Mouse (Mus musculus) spleen, adult 10 weeks (tissue): Measurements from ENCODE around the gene Usp17lc. TPM values are rescaled to one million over a fixed set of nuclear protein-coding genes. Genes with fewer than 3 reads are reported as not detected.

Experiments
- polyA plus RNA-seq: library from polyadenylated mRNA; stranded (reverse); fragments of 350-450 nt; fragmentation: Illumina TruSeq; extraction: RNeasy Lipid Tissue Mini Kit (QIAGEN cat#74804); gene quantifications from one replicate; pipeline ENCODE4 v1.2.3, GENCODE M21; 2015; ENCODE audit warnings: low replicate concordance; ENCODE audit not compliant: insufficient read depth

Usp17lc gene
- not detected for polyA plus RNA-seq

GRCm38 (mm10) chr7:103414772-103415171 lies at the start of gene Usp17lc:
Gene Usp17lc (plus strand): TSS chr7:103415072.

GRCm38 (mm10) chr7:103386077-103386476 lies 28.8 kb upstream of the Usp17lc start, which contains the start of gene Olfr603:
Gene Olfr603 (minus strand): TSS chr7:103386177.

GRCm38 (mm10) chr7:103445339-103445738 lies 30.5 kb downstream of the Usp17lc start, which contains the start of gene Olfr605:
Gene Olfr605 (minus strand): TSS chr7:103445439.

GRCm38 (mm10) chr7:103448746-103449145 lies 33.9 kb downstream of the Usp17lc start, which contains the start of gene Olfr606:
Gene Olfr606 (plus strand): TSS chr7:103449046.

Other genes with a start within 250 kb of the Usp17lc start
- not detected for gene Olfr591, start 236.7 kb upstream of the Usp17lc start, polyA plus RNA-seq
- not detected for gene Olfr592, start 230.3 kb upstream of the Usp17lc start, polyA plus RNA-seq
- gene Olfr593, start 203.2 kb upstream of the Usp17lc start, polyA plus RNA-seq, result not detected
- not detected for gene Olfr594, start 198.1 kb upstream of the Usp17lc start, polyA plus RNA-seq
- gene Usp17ld, start 162.6 kb upstream of the Usp17lc start, polyA plus RNA-seq, result not detected
- not detected for gene Olfr596, start 109.4 kb upstream of the Usp17lc start, polyA plus RNA-seq
- gene Olfr597, start 98.8 kb upstream of the Usp17lc start, polyA plus RNA-seq, result not detected
- gene Olfr598, start 91.5 kb upstream of the Usp17lc start, polyA plus RNA-seq, result not detected
- not detected for gene Olfr599, start 79.2 kb upstream of the Usp17lc start, polyA plus RNA-seq
- not detected for gene Olfr600, start 65.4 kb upstream of the Usp17lc start, polyA plus RNA-seq
- gene Olfr601, start 52.4 kb upstream of the Usp17lc start, polyA plus RNA-seq, result not detected
- not detected for gene Olfr603, start 28.9 kb upstream of the Usp17lc start, polyA plus RNA-seq
- gene Olfr605, start 30.4 kb downstream of the Usp17lc start, polyA plus RNA-seq, result not detected
- not detected for gene Olfr606, start 34.0 kb downstream of the Usp17lc start, polyA plus RNA-seq
- not detected for gene Olfr607, start 49.1 kb downstream of the Usp17lc start, polyA plus RNA-seq
- gene Olfr608, start 54.8 kb downstream of the Usp17lc start, polyA plus RNA-seq, result not detected
- gene Olfr609, start 83.0 kb downstream of the Usp17lc start, polyA plus RNA-seq, result not detected
- gene Olfr610, start 97.0 kb downstream of the Usp17lc start, polyA plus RNA-seq, result not detected
- gene Olfr611, start 105.8 kb downstream of the Usp17lc start, polyA plus RNA-seq, result not detected
- gene Olfr612, start 127.6 kb downstream of the Usp17lc start, polyA plus RNA-seq, result not detected
- gene Olfr613, start 133.0 kb downstream of the Usp17lc start, polyA plus RNA-seq, result not detected
- gene Olfr615, start 141.0 kb downstream of the Usp17lc start, polyA plus RNA-seq, result not detected
- not detected for gene Olfr616, start 154.1 kb downstream of the Usp17lc start, polyA plus RNA-seq
- gene Olfr617, start 158.0 kb downstream of the Usp17lc start, polyA plus RNA-seq, result not detected
- gene Olfr618, start 175.0 kb downstream of the Usp17lc start, polyA plus RNA-seq, result not detected
- not detected for gene Olfr619, start 185.5 kb downstream of the Usp17lc start, polyA plus RNA-seq
- not detected for gene Olfr620, start 197.5 kb downstream of the Usp17lc start, polyA plus RNA-seq
- not detected for gene Olfr622, start 227.6 kb downstream of the Usp17lc start, polyA plus RNA-seq
- not detected for gene Olfr623, start 248.6 kb downstream of the Usp17lc start, polyA plus RNA-seq